Mouse (Mus musculus) G1E (cell line): ENCODE data around the gene Srebf2.

Source experiments
- CTCF ChIP-seq: IDR thresholded peaks from 2 replicates; pipeline ENCODE4 v1.5.1; 2012; ENCODE audit warnings: low read depth, low read length, inconsistent platforms, mixed read lengths
- GATA1 ChIP-seq: IDR thresholded peaks from 2 replicates; pipeline ENCODE4 v1.6.1; 2012; ENCODE audit warnings: borderline replicate concordance, low read length, inconsistent platforms, mixed read lengths
- POLR2AphosphoS5 ChIP-seq: IDR thresholded peaks from 2 replicates; pipeline ENCODE4 v1.6.1; 2012; ENCODE audit warnings: low read depth, low read length, inconsistent platforms; ENCODE audit not compliant: insufficient replicate concordance
- TAL1 ChIP-seq: conservative IDR thresholded peaks from 2 replicates; pipeline ENCODE4 v1.6.1; 2012; ENCODE audit warnings: low read depth, low read length, inconsistent platforms, mixed read lengths

GRCm38 (mm10) chr15:82217980-82218379 lies 71.0 kb downstream of the Srebf2 start:
- TF ChIP-seq CTCF = no peak
- TF ChIP-seq TAL1 = no peak
- no peak for TF ChIP-seq POLR2AphosphoS5
- no peak for TF ChIP-seq GATA1
